Mouse (Mus musculus) naive thymus-derived CD4-positive, alpha-beta T cell, adult 5 months (primary cell): ENCODE measurements around the gene Gm3182. TPM values are rescaled to one million over a fixed set of nuclear protein-coding genes. Genes with fewer than 3 reads are reported as not detected.

Experiments used
- polyA plus RNA-seq: library from polyadenylated mRNA; unstranded; fragments of 100-300 nt; shearing (Covaris generic); gene quantifications from one replicate; pipeline ENCODE4 v1.2.1, GENCODE M21; 2017

Gene Gm3182
- not detected for polyA plus RNA-seq

GRCm38 (mm10) chr14:4481445-4481844 lies at the start of gene Gm3182:
Gm3182 (plus strand) TSS chr14:4481745.

Other genes with a start within 250 kb of the Gm3182 start
- not detected for gene Gm3138, start 232.1 kb upstream of the Gm3182 start, polyA plus RNA-seq
- gene Gm3149, start 164.5 kb upstream of the Gm3182 start, polyA plus RNA-seq: not detected
- gene 2610042L04Rik, start 147.0 kb upstream of the Gm3182 start, polyA plus RNA-seq: not detected
- gene Gm3159, start 84.2 kb upstream of the Gm3182 start, polyA plus RNA-seq: not detected
- gene Gm3164, start 66.3 kb upstream of the Gm3182 start, polyA plus RNA-seq: not detected
- not detected for gene Gm3173, start 50.8 kb upstream of the Gm3182 start, polyA plus RNA-seq
- not detected for gene Gm3047, start 73.7 kb downstream of the Gm3182 start, polyA plus RNA-seq
- gene Gm8159, start 150.6 kb downstream of the Gm3182 start, polyA plus RNA-seq: not detected
- gene Gm3239, start 182.4 kb downstream of the Gm3182 start, polyA plus RNA-seq: not detected
- not detected for gene Gm7876, start 227.5 kb downstream of the Gm3182 start, polyA plus RNA-seq
- not detected for gene Gm3252, start 245.0 kb downstream of the Gm3182 start, polyA plus RNA-seq